Mouse (Mus musculus) brain, adult 10 weeks (tissue): ENCODE measurements around the gene Ddx46. TPM values are rescaled to one million over a fixed set of nuclear protein-coding genes. Genes with fewer than 3 reads are reported as not detected.

Source experiments
- polyA plus RNA-seq: library from polyadenylated mRNA; stranded (reverse); fragments of 350-450 nt; fragmentation: Illumina TruSeq; extraction: RNeasy Lipid Tissue Mini Kit (QIAGEN cat#74804); gene quantifications from one replicate; pipeline ENCODE4 v1.2.3, GENCODE M21; 2015; ENCODE audit warnings: low read depth, low replicate concordance

Ddx46 gene
- 36.4 TPM for polyA plus RNA-seq

GRCm38 (mm10) chr13:55634639-55635127, at the start of gene Ddx46:
Gene Ddx46 (plus strand): TSS chr13:55635027.

DNA sequence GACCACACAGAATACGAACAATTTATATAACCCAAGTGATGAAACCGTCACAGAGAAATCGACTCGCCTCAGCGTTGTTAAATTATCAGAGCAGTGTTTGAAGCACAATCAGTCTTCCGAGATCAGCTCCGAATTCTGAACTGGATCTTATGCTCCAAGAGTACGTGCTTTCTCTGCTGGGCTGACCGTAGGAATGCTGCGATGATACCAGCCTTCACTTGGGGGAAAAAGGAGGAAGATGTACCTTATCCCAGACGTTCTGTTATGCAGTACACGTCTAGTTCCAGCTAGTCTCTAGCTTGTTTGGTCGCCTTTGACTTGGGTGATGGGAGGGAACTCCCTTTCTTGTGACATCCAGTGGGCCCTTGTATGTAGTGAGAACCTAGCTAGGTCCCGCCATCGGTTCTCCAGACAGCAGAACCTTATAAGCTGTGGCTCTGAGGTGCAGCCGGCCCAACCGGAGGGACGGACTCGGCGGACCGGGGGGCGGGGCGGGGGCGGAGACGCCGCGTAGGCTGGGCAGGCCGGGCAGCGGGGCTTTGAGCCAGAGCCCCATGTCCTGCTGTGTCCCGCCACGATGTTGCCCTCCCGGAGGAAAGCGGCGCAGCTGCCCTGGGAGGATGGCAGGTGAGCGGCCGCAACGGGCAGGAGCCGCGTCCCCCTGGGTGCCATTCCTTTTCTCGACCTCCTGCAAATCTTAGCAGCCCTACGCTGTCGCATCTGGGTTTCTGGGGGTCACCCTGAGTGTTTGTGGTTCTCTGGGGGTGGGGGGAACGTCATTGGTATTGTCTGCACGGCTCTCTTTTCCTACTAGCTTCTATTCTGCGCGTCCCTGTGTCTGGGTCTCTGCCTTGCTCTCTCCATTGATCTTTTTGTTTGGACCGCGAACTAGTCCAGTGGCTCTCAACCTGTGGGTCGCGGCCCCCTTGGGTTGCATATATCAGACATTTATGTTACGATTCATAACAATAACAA, 35.0 kb upstream of the Ddx46 start, which contains the start of gene B4galt7:
Gene B4galt7, plus strand, starts transcription at position 331 of the 975 bp plus-strand sequence.

DNA sequence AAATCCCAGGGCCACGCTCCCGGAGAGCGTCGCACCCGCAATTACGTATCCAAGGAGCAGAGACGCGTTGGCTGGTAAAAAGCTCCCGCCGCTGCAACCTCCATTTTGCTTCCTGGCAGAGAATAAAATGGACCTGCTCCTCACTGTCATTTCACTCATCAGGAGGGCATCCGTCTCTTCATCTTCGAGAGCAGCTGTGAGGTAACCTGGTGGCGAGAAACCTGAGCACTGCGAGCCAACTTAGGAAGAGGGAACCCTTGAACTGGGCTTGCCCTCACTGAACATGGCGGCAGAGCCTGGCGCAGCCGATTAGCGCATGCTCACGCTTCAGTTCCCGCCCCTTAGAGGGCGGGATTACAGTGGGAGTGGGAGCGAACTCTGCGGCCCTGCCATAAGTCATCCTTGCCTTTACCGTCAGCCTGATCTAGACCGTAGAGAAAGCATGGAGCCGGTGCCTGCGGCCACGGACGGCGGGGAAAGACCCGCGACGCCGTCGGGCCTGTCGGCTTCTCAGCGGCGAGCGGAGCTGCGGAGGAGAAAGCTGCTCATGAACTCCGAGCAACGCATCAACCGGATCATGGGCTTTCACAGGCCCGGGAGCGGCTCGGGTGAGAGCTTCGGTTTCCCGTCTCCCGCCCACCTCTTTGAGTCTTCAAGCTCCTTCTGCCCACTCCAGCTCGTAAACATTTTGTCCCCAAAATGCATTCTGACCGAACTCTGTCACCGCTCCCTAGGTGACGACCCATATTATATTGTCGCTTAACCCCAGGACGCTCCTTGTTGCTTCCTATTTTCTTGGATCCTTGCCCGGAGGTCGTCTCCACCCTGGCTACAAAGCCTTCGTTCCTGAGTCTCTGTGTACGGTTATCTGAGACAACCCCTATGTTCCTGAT, 11.9 kb upstream of the Ddx46 start, which contains the start of gene Caml:
Gene Caml, plus strand, starts transcription at position 357 of the 893 bp plus-strand sequence.

DNA sequence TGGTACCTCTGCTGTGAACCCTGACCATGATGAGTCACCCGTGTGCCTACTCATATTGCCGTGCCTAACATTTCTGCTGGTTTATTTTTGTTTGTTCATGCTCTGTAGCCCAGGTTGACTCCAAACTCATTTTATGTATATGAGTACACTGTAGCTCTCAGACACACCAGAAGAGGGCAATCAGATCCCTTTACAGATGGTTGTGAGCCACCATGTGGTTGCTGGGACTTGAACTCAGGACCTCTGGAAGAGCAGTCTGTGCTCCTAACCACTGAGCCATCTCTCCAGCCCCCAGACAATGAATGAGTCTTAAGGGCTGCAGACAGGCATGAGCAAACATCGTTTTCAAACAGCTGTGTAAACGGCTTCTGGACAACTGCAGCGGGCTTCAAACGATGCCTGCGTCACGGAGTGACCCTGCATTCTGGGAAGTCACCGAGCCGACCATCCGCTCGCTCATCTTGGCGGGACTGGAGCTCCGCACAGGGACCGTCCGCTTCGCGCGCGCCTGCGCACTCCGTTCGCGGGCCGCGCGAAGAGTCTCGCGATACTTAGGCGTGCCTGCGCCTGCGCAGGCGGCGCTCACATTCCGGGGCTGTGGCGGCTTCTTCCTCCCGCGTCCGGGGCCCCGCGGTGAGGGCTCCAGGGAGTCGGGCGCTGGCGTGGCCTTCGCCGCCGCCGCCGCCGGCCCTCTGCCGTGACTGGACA, 57.9 kb downstream of the Ddx46 start, which contains the start of gene B230219D22Rik:
Gene B230219D22Rik, plus strand, starts transcription at position 590 of the 708 bp plus-strand sequence.

GRCm38 (mm10) chr13:55714501-55715166, 79.8 kb downstream of the Ddx46 start, which contains the start of gene Txndc15:
Gene Txndc15 (plus strand): TSS chr13:55714650.

DNA sequence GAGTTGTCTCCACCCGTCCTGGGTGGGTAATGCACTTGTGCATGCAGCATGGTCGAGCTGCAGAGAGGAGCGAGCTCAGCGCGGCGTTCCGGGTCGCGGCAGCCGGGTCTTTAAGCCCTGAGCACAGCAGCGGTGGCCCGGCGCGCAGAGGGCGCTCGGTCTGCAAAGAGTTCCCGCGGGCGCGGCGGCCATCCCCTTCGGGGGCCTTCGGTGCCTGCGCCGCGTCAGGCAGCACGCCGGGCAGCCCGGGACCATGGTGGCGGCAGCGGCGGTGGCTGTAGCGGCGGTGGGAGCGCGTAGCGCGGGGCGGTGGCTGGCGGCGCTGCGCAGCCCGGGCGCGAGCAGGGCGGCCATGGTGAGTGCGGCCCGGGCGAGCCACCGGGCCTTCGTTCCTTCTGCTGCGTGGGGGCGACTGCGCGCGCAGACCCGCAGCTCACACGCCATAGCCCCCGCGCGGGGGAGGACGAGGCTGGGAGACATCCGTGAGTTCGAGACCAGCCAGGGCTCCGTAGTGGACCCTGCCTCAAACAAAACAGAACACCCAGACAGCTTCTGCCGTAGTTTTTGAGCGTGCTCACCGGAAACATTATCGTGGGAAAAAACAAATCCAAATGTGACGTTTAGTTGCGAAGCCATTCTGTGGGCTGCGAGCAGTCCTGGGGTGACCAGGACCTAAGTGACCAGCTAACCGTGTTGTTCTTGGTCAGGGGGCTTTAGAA, 92.5 kb downstream of the Ddx46 start, which contains the start of gene Pcbd2:
Gene Pcbd2, plus strand, starts transcription at position 249 of the 719 bp plus-strand sequence.

Other genes with a start within 250 kb of the Ddx46 start
- gene Slc34a1, start 236.8 kb upstream of the Ddx46 start, polyA plus RNA-seq = not detected
- gene Pfn3, start 219.8 kb upstream of the Ddx46 start, polyA plus RNA-seq = not detected
- gene F12, start 208.2 kb upstream of the Ddx46 start, polyA plus RNA-seq = 0.95 TPM
- gene Grk6, start 190.0 kb upstream of the Ddx46 start, polyA plus RNA-seq = 56.1 TPM
- gene Prr7, start 170.8 kb upstream of the Ddx46 start, polyA plus RNA-seq = 30.0 TPM
- 189 TPM for gene Dbn1, start 146.9 kb upstream of the Ddx46 start, polyA plus RNA-seq
- 92.5 TPM for gene Pdlim7, start 121.4 kb upstream of the Ddx46 start, polyA plus RNA-seq
- 8.0 TPM for gene Dok3, start 105.7 kb upstream of the Ddx46 start, polyA plus RNA-seq
- 43.8 TPM for gene Ddx41, start 98.4 kb upstream of the Ddx46 start, polyA plus RNA-seq
- gene Fam193b, start 63.9 kb upstream of the Ddx46 start, polyA plus RNA-seq = 79.9 TPM
- gene Tmed9, start 61.3 kb upstream of the Ddx46 start, polyA plus RNA-seq = 143 TPM
- 31.1 TPM for gene B4galt7, start 35.1 kb upstream of the Ddx46 start, polyA plus RNA-seq
- 65.9 TPM for gene Caml, start 12.0 kb upstream of the Ddx46 start, polyA plus RNA-seq
- gene B230219D22Rik, start 58.1 kb downstream of the Ddx46 start, polyA plus RNA-seq = 88.0 TPM
- 102 TPM for gene Txndc15, start 79.6 kb downstream of the Ddx46 start, polyA plus RNA-seq
- 23.8 TPM for gene Pcbd2, start 92.3 kb downstream of the Ddx46 start, polyA plus RNA-seq
- gene Catsper3, start 149.5 kb downstream of the Ddx46 start, polyA plus RNA-seq = not detected
- not detected for gene Pitx1, start 201.2 kb downstream of the Ddx46 start, polyA plus RNA-seq